Mouse (Mus musculus): ENCODE measurements around the gene Mrps12. TPM values are rescaled to one million over a fixed set of nuclear protein-coding genes. Genes with fewer than 3 reads are reported as not detected.

The Mrps12 gene
- polyA plus RNA-seq, 1 experiment from 2014 or later = 131 TPM

GRCm38 (mm10) chr7:28771867-28772266 lies 30.2 kb upstream of the Mrps12 start:
- no peak for DNase-seq
- no peak for ATAC-seq (ENCODE audit: insufficient read depth)
- WGBS = 82% methylated on average over 11 of the region's 11 CpGs
- peaks cover 6% of the 10 kb centered on the region; the same call in 1 of the 2 replicates for H3K4me1 ChIP-seq (ENCODE audit: insufficient read depth)
- H3K27ac ChIP-seq (ENCODE audit: low read depth) = no peak overlapping the region
- no peaks in the 10 kb centered on the region for H3K27me3 ChIP-seq (ENCODE audit: insufficient read depth, low read length)
- no peak overlapping the region for H3K9ac ChIP-seq
- H3K36me3 ChIP-seq (ENCODE audit: insufficient read depth) = peaks cover 8% of the 10 kb centered on the region; the same call in 1 of the 2 replicates
- TF ChIP-seq CTCF (IDR thresholded peaks at IDR 0.05; ENCODE audit: low read depth) = no peak
- no peak overlapping the region for H3K4me2 ChIP-seq
- H3K4me3 ChIP-seq (ENCODE audit: low read depth, low read length) = no peak overlapping the region
- H3K9me3 ChIP-seq (ENCODE audit: low read depth, low read length) = no peaks in the 10 kb centered on the region

DNA sequence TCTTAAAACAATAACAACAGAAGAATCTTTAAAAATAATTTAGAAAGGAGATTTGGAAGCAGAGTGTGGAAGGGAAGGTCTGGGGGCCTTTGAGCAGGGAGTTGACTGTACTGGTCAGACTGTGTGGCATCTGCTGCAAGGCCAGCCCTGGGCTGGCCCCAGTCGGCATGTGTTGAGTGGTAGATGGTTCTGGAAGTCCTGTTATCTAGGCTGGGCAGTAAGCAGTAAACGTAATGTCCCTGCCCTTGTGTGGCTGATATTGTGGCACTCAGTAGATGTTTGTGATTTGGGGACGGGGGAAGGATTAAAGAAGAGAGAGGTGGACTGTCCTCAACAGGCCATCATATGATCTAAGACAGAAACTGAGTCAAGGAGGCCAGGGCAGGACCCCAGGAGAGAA lies 28.7 kb upstream of the Mrps12 start:
- H3K27me3 ChIP-seq (ENCODE audit: insufficient read depth, low read length) = no peaks in the 10 kb centered on the region
- no peak overlapping the region for H3K27ac ChIP-seq (ENCODE audit: low read depth)
- no peak for TF ChIP-seq CTCF (IDR thresholded peaks at IDR 0.05; ENCODE audit: low read depth)
- H3K9ac ChIP-seq = no peak overlapping the region
- ATAC-seq (ENCODE audit: insufficient read depth) (no peak), DNase-seq (no peak)
- H3K4me3 ChIP-seq (ENCODE audit: low read depth, low read length) = no peak overlapping the region
- H3K9me3 ChIP-seq (ENCODE audit: low read depth, low read length) = no peaks in the 10 kb centered on the region
- 0 out of 2 replicates have a peak, but pooled peaks cover 8% of the 10 kb centered on the region for H3K36me3 ChIP-seq (ENCODE audit: insufficient read depth)
- WGBS = 76% methylated on average over 3 of the region's 3 CpGs
- H3K4me1 ChIP-seq (ENCODE audit: insufficient read depth) = peaks cover 11% of the 10 kb centered on the region; the same call in 1 of the 2 replicates
- H3K4me2 ChIP-seq = no peak overlapping the region

- 90% methylated on average over 9 of the region's 9 CpGs for WGBS
- Histone ChIP-seq H3K4me3 (ENCODE audit: low read depth, low read length) (no peak overlapping the region), H3K9ac (no peak overlapping the region), H3K36me3 (ENCODE audit: insufficient read depth) (0 out of 2 replicates have a peak, but pooled peaks cover 8% of the 10 kb centered on the region), H3K4me1 (ENCODE audit: insufficient read depth) (peaks cover 11% of the 10 kb centered on the region; the same call in 1 of the 2 replicates), H3K4me2 (no peak overlapping the region), H3K27me3 (ENCODE audit: insufficient read depth, low read length) (no peaks in the 10 kb centered on the region), H3K27ac (ENCODE audit: low read depth) (no peak overlapping the region), H3K9me3 (ENCODE audit: low read depth, low read length) (no peaks in the 10 kb centered on the region)
- TF ChIP-seq CTCF (IDR thresholded peaks at IDR 0.05; ENCODE audit: low read depth) = no peak
- DNase-seq = no peak
- no peak for ATAC-seq (ENCODE audit: insufficient read depth)
Observed at GRCm38 (mm10) chr7:28769414-28769958, 27.9 kb upstream of the Mrps12 start.

DNA sequence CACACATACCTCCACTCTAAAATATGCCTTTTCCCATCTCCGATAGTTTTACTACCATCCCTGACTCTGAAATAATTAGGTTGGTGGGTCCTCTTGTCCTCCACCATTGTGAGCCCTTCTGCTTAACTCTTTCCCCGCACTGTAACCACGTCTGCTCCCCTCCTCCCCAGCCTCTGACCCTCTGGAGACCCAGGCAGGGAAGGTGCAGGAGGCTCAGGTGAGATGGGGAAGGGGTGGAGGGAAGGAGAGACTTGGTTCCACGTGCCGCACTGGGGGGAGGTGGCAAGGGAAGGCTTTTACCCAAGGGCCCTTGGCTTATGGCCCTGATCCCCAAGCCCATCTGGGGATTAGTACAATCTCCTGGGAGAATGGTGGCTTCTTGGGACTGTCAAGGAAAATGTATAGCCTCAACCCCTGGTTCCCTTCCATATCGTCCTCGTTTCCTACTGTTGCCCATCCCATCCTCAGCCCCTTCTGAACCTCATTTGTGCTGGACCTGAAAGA lies 25.9 kb upstream of the Mrps12 start, which contains the start of gene Nfkbib:
TSS of gene Nfkbib (minus strand) at position 51 of the 504 bp plus-strand sequence.
- Histone ChIP-seq H3K9me3 (ENCODE audit: low read depth, low read length) (no peaks in the 10 kb centered on the region), H3K4me2 (peak within 1 kb of the TSS; percentile 72), H3K27ac (ENCODE audit: low read depth) (no peak within 1 kb of the TSS), H3K36me3 (ENCODE audit: insufficient read depth) (0 out of 2 replicates have a peak, but pooled peaks cover 2% of the 10 kb centered on the region), H3K9ac (peak within 1 kb of the TSS; percentile 67), H3K27me3 (ENCODE audit: insufficient read depth, low read length) (no peaks in the 10 kb centered on the region), H3K4me3 (ENCODE audit: low read depth, low read length) (peak within 1 kb of the TSS; percentile 64), H3K4me1 (ENCODE audit: insufficient read depth) (peaks cover 11% of the 10 kb centered on the region; the same call in 1 of the 2 replicates)
- WGBS = 57% methylated on average over 7 of the region's 7 CpGs
- no peak for ATAC-seq (ENCODE audit: insufficient read depth)
- DNase-seq = no peak
- TF ChIP-seq CTCF (IDR thresholded peaks at IDR 0.05; ENCODE audit: low read depth) = no peak

DNA sequence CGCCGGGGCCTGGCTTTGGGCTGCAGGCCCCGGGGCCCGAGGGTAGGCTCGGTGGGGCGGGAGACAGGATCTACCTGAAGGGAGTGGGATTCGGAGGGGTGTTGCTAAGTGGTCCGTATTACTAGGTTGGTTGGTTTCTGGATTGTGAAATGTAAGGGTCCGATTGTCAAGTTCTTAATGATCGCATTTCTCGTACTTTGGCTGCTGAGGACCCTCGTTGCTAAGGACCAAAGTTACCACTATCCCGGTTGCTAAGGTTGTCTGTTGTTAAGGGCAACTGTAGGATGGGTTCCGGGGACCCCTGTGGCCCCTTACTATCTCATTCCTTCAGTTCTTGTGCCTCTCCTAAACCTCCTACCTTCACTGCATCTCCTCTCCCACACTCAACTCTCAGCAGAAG lies 25.3 kb upstream of the Mrps12 start:
- Histone ChIP-seq H3K4me1 (ENCODE audit: insufficient read depth) (peaks cover 11% of the 10 kb centered on the region; the same call in 1 of the 2 replicates), H3K4me2 (peak overlapping the region; percentile 68), H3K9ac (peak overlapping the region; percentile 67), H3K4me3 (ENCODE audit: low read depth, low read length) (peak overlapping the region; percentile 64), H3K9me3 (ENCODE audit: low read depth, low read length) (no peaks in the 10 kb centered on the region), H3K27me3 (ENCODE audit: insufficient read depth, low read length) (no peaks in the 10 kb centered on the region), H3K36me3 (ENCODE audit: insufficient read depth) (0 out of 2 replicates have a peak, but pooled peaks cover 8% of the 10 kb centered on the region), H3K27ac (ENCODE audit: low read depth) (no peak overlapping the region)
- ATAC-seq (ENCODE audit: insufficient read depth) (peak; percentile 15; the same call in 1 of the 2 replicates), DNase-seq (peak; percentile 24)
- TF ChIP-seq CTCF (IDR thresholded peaks at IDR 0.05; ENCODE audit: low read depth) = no peak
- WGBS = 6% methylated on average over 14 of the region's 14 CpGs

GRCm38 (mm10) chr7:28766173-28766879 lies 24.7 kb upstream of the Mrps12 start, which contains the start of gene Sirt2:
Gene Sirt2, plus strand, starts transcription at chr7:28766735.
- Histone ChIP-seq H3K27me3 (ENCODE audit: insufficient read depth, low read length) (no peaks in the 10 kb centered on the region), H3K4me1 (ENCODE audit: insufficient read depth) (peaks cover 11% of the 10 kb centered on the region; the same call in 1 of the 2 replicates), H3K4me2 (peak within 1 kb of the TSS; percentile 72), H3K27ac (ENCODE audit: low read depth) (no peak within 1 kb of the TSS), H3K9ac (peak within 1 kb of the TSS; percentile 67), H3K4me3 (ENCODE audit: low read depth, low read length) (peak within 1 kb of the TSS; percentile 64), H3K9me3 (ENCODE audit: low read depth, low read length) (no peaks in the 10 kb centered on the region), H3K36me3 (ENCODE audit: insufficient read depth) (peaks cover 13% of the 10 kb centered on the region)
- peak; percentile 99 for DNase-seq
- under 1% methylated on average over 45 of the region's 45 CpGs for WGBS
- peak; percentile 99 for ATAC-seq (ENCODE audit: insufficient read depth)
- peak; percentile 18; the same call in 1 of the 2 replicates for TF ChIP-seq CTCF (IDR thresholded peaks at IDR 0.05; ENCODE audit: low read depth)

- H3K36me3 ChIP-seq (ENCODE audit: insufficient read depth) = peaks cover 23% of the 10 kb centered on the region
- peaks cover 11% of the 10 kb centered on the region; the same call in 1 of the 2 replicates for H3K4me1 ChIP-seq (ENCODE audit: insufficient read depth)
- WGBS = 87% methylated on average over 6 of the region's 6 CpGs
- H3K4me2 ChIP-seq = peak overlapping the region; percentile 72
- DNase-seq (no peak), ATAC-seq (ENCODE audit: insufficient read depth) (no peak)
- no peak overlapping the region for H3K9ac ChIP-seq
- H3K4me3 ChIP-seq (ENCODE audit: low read depth, low read length) = peak overlapping the region; percentile 64; the same call in 1 of the 2 replicates
- H3K27me3 ChIP-seq (ENCODE audit: insufficient read depth, low read length) = no peaks in the 10 kb centered on the region
- H3K9me3 ChIP-seq (ENCODE audit: low read depth, low read length) = no peaks in the 10 kb centered on the region
- no peak for TF ChIP-seq CTCF (IDR thresholded peaks at IDR 0.05; ENCODE audit: low read depth)
- no peak overlapping the region for H3K27ac ChIP-seq (ENCODE audit: low read depth)
Observed at GRCm38 (mm10) chr7:28765211-28765610, 23.6 kb upstream of the Mrps12 start.

Measured in lung, embryonic 14.5 days (tissue).